Mouse (Mus musculus) embryonic stem cell, embryonic (primary cell): ENCODE measurements at regions not wholly inside any gene's neighbourhood (a gene's known extent, or its start where the extent isn't known, plus 50 kb on each side); places are given as distances from the start of the nearest gene placed in this dataset.

Source experiments
- CTCF ChIA-PET, 4 experiments: fragments of 300-600 bp in 2 of 4; fragments of 350-600 bp in 2 of 4; sonication (Branson Sonifier 250); formaldehyde crosslinking; loops; one replicate each; lab custom pipeline; 2022; ENCODE audit warnings: inconsistent platforms in 2 of 4; lab: Charles Lee
- POLR2A ChIA-PET, 4 experiments: fragments of 300-600 bp in 2 of 4; fragments of 350-600 bp in 2 of 4; sonication (Branson Sonifier 250); formaldehyde crosslinking; loops; one replicate each; lab custom pipeline; 2022; ENCODE audit warnings: antibody characterized with exemption in 4 of 4, inconsistent platforms in 1 of 4; lab: Charles Lee

DNA sequence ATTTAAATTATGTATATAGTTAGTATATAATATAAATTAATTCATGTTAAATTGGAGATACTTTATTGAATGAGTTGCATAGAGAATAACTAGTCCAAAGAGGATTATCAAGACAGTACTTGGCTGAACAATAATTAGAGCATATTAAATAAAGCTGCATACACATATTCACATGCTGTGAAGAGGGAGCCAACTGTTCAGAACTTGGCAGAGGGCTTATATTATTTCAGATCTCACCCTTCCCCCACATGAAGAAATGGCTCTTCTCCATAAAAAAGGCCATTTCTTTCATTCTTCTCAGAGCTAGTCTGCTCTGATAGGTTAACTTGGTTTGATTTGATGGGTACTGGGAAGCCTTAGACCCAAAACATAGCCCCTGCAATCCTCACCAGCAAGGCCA is 90.5 kb upstream of the Cblb start:
- POLR2A ChIA-PET, result no interaction called here
- CTCF ChIA-PET, result no interaction called here

DNA sequence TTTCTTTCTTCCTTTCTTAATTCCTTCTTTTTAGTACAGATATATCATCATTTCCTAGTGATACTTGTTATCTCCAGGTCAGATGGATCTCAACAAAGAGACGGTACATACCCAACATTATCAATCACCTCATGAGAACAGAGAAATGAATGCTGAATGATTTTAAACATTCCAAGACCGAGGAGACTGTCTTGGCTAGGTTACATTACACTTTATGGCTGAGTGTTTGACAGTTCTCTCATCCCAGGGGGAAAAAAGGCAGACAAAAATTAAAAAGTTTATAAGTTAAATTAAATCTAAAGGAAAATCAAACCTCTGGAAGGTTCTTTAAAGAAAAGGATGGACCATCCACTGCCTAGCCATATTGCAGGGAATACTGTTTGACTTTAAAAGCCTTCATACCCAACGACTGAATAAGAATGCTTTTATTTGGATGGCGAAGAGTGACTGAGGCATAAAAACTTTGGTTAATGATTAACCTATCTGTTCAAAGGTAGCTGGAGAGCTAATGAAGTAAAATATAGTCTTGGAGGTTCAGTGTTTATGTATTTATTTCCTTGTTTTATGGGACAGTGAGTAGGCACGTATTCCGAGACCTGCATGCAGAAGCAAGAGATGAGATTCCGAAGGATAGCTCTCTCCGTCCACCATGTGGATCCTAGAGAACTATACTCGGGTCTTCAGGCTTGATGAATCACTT is 88.4 kb upstream of the Cblb start:
- CTCF ChIA-PET, result no interaction called here
- POLR2A ChIA-PET, result no interaction called here

DNA sequence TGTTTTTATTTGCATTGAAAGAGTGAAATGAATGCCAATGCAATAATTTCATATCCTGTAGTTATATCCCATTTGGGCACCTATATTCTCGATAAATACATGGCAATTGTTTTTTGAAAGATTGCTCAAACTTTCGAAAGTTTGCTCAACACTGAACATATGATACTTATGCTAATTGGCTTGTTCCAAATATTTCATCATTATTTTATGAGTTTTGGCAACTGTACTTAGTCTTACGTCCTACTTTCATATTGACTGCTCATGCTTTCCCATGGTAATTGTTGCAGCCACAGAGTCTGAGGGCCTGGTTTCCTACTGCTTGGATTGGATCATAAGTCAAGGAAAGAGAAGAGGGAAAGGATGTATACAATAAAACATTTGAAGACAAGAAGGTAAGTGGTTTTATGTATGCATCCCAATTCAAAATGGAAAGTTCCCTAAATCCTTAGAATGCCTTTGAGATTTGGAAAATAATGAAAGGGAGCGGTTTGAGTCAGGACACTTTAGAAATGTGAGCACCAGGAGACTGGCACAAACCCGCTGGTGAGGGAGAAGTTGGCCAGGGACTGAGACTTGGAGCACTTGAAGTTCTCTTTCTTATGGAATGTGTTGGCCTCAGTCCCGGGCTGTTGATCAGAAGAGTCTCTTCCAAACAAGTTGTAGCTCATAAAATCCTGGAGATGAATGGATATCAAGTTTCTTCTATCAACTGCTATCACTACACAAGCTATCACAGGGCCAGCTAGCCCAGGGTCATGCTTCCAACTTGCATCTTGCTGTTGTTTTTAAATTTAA is 63.8 kb upstream of the Cblb start:
- ChIA-PET CTCF (no interaction called here), POLR2A (no interaction called here)
